Comparison of ENCODE assay signal across 17 mouse cellular contexts in genomic region chr3:30566333-30566732, GRCm38 (mm10). TPM values are rescaled to one million over a fixed set of nuclear protein-coding genes. Genes with fewer than 3 reads are reported as not detected.
"Had no signal": no experiment of that assay in that cellular context is flagged by ENCODE, and none has a peak within 500 bp of the region (broad histone marks: within the 10 kb centered on the region; RNA-seq: fewer than 3 reads in every experiment).

No protein-coding gene starts in this region.

RNA-seq across cellular contexts. Expression of gene Mecom, which starts 18.5 kb away (rescaled TPM):
- polyA plus RNA-seq: macrophage had no signal

RNA-seq across cellular contexts. Expression of gene Actrt3, which starts 33.4 kb away (rescaled TPM):
- polyA plus RNA-seq: limb, embryonic 15.5 days; liver, embryonic 11.5 days; liver, embryonic 12.5 days; liver, embryonic 13.5 days; liver, embryonic 14.5 days; liver, embryonic 15.5 days; liver, embryonic 16.5 days; liver, postnatal 0 days; lung, adult 2 months; lung, embryonic 14.5 days; lung, embryonic 15.5 days; lung, embryonic 16.5 days; lung, postnatal 0 days; macrophage; midbrain, embryonic 12.5 days; myocyte; neural tube, embryonic 12.5 days had no signal
